Mouse (Mus musculus): ENCODE data around the gene Trim21. TPM values are rescaled to one million over a fixed set of nuclear protein-coding genes. Genes with fewer than 3 reads are reported as not detected.

Gene Trim21
- 1 to 10 TPM; 2.7 to 4.2 TPM for total RNA-seq (2021)

DNA sequence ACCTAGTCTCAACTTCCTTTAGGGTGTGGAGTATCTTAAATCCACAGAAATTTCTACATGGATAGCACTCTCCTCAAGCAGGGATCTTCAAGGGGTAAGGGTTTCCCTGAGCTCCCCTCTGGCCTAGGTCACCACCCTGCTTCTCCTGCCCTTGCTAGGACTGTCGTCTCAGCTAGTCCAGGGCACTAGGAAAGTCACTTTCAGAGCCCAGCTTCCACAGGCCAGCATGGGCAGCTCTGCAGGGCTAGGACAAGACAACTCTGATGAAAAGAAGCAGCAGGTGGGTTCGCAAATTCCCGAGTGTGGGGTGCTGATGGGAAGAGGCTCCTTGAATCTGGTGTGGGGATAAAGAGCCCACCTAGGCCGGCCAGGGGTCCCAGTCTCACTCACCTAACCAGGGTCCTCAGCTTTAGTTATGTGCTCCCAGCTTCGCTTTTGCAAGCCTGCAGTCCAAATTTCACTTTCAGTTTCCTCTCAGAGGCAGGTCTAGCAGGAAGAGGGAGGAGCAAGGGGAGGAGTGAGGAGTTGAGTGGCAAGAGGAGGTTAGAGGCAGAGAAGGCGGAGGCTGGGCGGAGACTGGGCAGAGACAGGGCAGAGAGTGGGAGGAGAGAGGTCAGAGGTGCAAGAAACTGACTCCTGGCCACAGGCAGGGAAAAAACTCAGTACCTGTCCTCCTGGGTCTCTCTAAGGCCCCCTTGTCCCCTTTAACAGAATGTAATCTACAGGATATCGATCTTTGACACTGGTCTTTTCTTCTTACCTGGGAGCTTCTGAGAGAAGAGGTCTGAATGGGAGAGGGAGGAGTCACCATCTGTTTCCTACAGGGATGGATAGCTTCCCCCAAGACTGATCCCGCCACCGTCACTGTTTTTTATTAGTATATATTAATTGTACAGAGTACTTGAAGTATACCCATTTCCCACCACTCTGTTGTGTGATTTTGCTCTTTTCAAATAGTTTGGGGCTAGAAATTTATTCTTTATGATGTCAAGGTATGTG lies at the start of gene Trim21:
TSS of gene Trim21 (minus strand) at position 488 of the 999 bp plus-strand sequence.
- DNase-seq (ENCODE audit: low spot score in 2 of 2), result peak; percentile 20 to 59
- intact Hi-C loops (cut with DNase I), result no loop called here

DNA sequence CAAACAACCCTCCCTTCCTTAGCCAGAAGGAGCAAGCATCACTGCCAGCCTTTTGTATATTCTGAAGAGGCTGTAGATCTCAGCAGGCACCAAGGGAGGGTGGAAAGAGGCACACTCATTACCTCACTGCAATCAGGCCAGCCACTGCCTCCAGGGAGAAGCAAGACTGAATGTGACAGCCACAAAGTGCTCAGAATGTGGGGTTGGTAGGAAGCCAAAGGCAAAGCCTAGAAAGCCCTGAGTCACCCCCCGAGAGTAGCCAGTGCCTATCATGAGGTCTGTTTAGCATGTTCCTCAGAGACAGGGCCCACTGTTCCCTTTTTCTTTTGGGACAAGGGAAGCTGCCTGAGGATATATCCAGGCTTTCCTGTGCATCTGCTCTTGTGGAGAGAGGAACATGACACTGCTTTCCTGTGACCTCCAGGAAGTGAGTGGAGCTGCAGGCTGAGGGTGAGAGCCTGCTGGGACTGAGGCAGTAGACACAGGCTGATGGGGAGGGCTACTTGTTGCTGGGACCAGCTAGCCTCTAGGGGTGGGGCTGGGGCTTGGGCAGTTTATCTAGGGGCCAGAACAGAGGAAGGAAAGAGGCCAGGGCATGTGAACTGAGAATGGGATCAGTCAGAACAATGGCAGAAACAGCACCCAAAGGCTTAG lies 32.2 kb upstream of the Trim21 start, which contains the start of gene Olfr552:
TSS of gene Olfr552 (plus strand) at position 393 of the 654 bp plus-strand sequence.
- intact Hi-C loops (cut with DNase I), result no loop called here

DNA sequence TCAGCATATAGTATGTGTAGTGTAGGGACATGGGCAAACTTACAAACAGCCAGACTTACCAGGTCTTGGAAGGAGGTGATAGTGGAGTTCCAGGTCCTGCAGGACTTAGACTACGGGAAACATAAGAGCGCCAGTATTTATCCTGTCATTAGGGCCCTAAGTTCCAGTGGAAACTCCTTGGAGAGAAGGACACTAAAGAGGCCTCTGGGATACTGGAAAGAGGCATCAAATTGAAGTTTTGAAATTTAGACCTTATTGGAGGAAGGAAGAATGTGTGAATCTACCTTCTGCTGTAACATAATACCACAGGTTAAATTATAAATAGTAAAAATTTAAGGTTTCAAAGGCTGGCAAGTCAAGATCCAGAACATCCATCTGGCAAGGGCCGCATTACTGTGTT lies 26.5 kb upstream of the Trim21 start, which contains the start of gene Olfr551:
TSS of gene Olfr551 (minus strand) at position 101 of the 400 bp plus-strand sequence.
- DNase-seq (ENCODE audit: low spot score in 2 of 2), result no peak
- intact Hi-C loops (cut with DNase I), result no loop called here

More for the DNA sequence above, 32.2 kb upstream of the Trim21 start, which contains the start of gene Olfr552:
- DNase-seq (ENCODE audit: low spot score in 2 of 2), result no peak

- no peak for DNase-seq (ENCODE audit: low spot score in 2 of 2)
Observed at GRCm38 (mm10) chr7:102575998-102576397, 10.7 kb upstream of the Trim21 start.

DNA sequence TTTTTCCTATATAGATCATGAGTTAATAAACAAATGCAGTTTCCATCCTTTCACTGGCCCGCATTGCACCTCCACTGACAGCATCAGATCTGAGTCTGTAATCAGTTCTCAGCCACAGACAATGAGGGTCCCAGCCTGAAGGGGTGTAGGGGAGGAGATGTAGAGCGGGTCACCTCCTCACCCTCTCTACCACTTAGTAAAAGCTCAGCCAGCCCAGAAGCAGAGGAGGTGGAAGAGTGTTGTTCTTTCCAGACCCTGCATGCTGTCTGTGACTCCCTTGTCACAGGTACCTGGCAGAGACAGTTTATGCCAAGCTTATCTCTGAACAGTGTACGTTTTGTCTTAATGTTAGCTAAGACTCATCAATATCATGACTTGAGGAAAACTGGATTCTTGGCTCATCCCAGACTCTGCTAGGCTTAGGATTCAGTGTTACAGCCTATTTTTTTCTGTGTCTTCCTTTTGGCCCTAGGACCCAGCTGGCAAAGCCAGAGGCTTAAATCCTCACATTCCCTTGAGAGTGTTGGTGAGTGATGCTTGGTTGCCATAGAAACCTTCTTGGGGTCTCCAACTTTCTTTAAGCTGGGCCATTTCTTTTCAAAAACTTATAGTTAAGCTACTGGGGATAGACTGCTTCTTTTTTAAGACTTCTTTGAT lies 8.0 kb upstream of the Trim21 start:
- DNase-seq (ENCODE audit: low spot score in 2 of 2), result no peak
- intact Hi-C loops (cut with DNase I), result no loop called here

More at GRCm38 (mm10) chr7:102575998-102576397, 10.7 kb upstream of the Trim21 start:
- intact Hi-C loops (cut with DNase I), result no loop called here

DNA sequence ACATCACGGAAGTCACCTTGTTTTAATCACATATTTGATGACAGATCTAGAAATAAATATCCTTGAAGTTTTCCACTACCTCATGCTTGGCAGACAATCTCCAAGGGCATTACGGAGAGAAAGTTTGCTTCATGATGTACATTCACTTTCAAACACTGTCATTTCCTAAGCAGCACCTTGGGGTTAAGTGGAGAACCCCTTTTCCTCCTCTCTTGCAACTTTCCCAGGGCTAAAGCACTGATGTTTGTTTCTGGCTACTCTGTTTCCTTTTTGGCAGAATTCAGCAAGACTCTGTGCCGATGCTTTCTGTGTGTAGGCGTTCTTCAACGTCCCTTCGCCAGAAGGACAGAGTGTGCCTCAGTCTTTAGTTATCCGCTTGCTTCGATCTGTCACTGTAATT lies 5.9 kb upstream of the Trim21 start, which contains the start of gene Olfr550:
TSS of gene Olfr550 (plus strand) at position 301 of the 400 bp plus-strand sequence.
- peak in 1 of 2 experiments; percentile 12 for DNase-seq (ENCODE audit: low spot score in 2 of 2)

GRCm38 (mm10) chr7:102566219-102566618 lies 933 bp upstream of the Trim21 start:
- intact Hi-C loops (cut with DNase I), result no loop called here
- no peak for DNase-seq (ENCODE audit: low spot score in 2 of 2)

More for the DNA sequence above, 5.9 kb upstream of the Trim21 start, which contains the start of gene Olfr550:
- intact Hi-C loops (cut with DNase I), result no loop called here

DNA sequence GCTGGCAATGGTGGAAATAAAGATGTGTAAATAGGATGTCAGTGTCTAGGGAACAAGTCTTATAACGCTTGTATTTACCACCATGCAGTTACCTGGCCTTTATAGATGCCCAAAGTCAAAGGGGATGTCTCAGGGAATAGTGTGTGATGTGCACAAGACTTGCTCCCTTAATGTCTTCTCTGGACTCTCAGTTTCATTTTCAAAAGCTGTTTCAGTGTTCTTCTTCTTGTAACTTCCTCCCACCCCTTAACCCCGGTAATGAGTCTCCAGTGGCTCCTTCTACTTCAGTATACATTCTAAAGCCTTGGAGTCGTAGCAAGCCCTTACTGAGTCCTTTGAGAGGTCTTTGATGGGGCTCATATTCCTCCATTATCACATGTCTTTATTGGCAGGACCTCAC lies 12.0 kb downstream of the Trim21 start:
- intact Hi-C loops (cut with DNase I), result no loop called here
- no peak for DNase-seq (ENCODE audit: low spot score in 2 of 2)

GRCm38 (mm10) chr7:102549570-102549969 lies 15.7 kb downstream of the Trim21 start, which contains the start of gene Olfr549:
TSS of gene Olfr549 (plus strand) at chr7:102549870.
- DNase-seq (ENCODE audit: low spot score in 2 of 2), result no peak
- intact Hi-C loops (cut with DNase I), result no loop called here

DNA sequence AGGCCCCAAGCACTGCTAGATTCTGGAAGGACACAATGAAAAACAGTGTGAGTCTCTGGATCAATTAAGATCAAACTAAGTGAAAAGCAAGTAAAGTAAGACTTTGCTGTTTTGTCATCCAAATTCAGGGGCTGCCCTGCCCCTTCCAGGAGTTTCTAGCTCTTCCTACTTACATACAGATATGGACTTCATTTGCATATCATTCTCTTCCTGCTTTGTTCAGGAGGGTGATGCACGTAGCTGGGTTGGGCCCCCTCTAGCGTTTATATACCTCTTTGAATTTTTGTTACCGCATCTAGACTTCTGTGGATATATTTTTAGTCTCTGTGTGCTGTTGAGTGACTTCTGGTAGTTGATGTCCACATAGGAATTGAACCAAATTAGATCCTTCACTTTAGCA lies 24.0 kb downstream of the Trim21 start:
- DNase-seq (ENCODE audit: low spot score in 2 of 2), result no peak
- intact Hi-C loops (cut with DNase I), result no loop called here

GRCm38 (mm10) chr7:102540596-102540995 lies 24.7 kb downstream of the Trim21 start, which contains the start of gene Olfr548-ps1:
TSS of gene Olfr548-ps1 (plus strand) at chr7:102540896.
- no peak for DNase-seq (ENCODE audit: low spot score in 2 of 2)
- intact Hi-C loops (cut with DNase I), result no loop called here

DNA sequence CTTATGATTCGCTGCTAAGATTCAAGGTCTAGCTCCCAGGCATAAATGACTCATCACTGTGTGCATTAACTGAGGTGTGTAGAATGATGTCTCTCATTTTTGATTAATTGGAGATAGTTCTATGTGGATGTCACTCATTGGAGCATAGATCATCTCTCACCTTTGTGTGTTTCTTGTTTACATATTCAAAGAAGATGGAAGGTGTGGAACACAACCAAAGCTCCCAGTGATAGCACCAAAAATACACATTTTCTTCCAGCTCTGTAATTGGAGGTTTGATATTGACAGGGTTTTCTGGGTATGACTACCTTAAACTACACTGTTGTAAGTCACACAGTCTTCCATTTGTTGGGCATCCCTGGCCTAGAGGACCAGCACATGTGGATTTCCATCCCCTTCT lies 30.8 kb downstream of the Trim21 start, which contains the start of gene Olfr547:
TSS of gene Olfr547 (plus strand) at position 301 of the 400 bp plus-strand sequence.
- DNase-seq (ENCODE audit: low spot score in 2 of 2), result no peak
- intact Hi-C loops (cut with DNase I), result no loop called here

DNA sequence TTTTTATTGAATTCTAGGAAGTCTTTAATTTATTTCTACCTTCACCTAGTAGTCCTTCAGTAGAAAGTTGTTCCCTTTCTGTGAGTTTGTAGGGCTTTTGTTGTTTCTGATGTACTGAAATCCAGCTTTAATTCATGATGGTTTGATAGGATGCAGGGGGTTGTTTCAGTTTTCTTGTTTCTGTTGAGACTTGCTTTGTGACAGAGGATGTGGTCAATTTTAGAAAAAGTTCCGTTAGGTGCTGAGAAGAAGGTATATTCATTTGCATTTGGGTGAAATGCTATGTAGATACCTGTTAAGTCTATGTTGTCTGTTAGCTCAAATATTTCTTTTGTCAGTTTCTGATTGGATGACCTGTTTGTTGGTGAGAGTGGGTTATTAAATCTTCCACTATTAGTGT lies 36.2 kb downstream of the Trim21 start:
- no peak for DNase-seq (ENCODE audit: low spot score in 2 of 2)
- intact Hi-C loops (cut with DNase I), result no loop called here

DNA sequence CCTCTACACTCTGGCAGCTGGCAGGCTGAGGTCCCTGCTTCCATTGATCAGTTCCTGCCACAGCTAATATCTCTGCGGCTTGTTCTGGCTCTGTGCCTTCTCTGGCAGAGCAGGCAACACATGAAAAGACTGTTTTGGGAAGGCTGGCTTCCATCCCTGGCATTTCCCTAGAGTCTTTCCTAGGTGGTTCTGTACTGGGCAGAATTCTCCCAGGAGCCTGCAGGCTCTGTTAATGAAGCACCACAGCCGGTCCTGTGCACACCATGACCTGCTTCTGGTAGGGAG lies 48.3 kb downstream of the Trim21 start:
- peak in 1 of 2 experiments; percentile 17 for DNase-seq (ENCODE audit: low spot score in 2 of 2)
- intact Hi-C loops (cut with DNase I), result loop anchor here (10.0 kb wide), 1 partner anchor 1288 kb away; no protein-coding TSS in a partner anchor

DNA sequence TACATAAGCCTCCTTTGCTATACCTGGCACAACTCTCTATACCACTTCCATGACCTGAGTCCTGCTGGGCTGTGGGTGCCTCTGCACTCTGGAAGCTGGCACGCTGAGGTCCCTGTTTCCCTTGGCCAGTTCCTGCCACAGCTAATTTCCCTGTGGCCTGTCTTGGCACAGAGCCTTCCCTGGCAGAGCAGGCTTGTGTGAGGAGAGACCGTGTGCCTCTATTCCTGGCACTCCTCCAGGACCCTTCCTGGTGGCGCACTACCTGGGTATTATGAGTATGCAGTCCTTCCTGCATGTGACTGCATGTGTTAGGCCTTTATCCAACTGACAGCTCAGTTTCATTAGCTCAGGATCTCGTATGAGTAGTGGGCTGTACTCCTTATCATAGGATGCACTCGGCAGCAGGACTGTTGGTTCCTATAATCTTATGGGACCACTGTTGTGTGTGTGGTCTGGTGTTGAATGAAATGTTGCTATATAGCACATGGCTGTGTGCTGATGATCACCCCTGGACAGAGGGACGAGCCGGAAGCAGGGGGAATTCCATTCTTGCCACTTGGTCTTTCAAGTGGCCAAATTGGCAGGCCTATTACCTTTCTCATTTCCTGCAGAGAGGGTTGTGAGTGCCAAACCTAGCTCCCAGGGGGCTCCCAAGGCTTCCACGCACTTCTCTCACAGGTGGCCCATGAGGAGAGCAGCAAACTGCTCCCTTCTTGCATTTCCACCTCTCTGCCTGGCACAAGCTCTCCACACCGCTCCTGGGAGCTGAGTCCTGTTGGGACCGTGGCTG lies 48.8 kb downstream of the Trim21 start:
- intact Hi-C loops (cut with DNase I), result loop anchor here (10.0 kb wide), 1 partner anchor 1288 kb away; no protein-coding TSS in a partner anchor
- no peak for DNase-seq (ENCODE audit: low spot score in 2 of 2)

- intact Hi-C loops (cut with DNase I), result loop anchor here (10.0 kb wide), 1 partner anchor 1291 kb away; no protein-coding TSS in a partner anchor
- no peak for DNase-seq (ENCODE audit: low spot score in 2 of 2)
Observed at GRCm38 (mm10) chr7:102514144-102514543, 51.1 kb downstream of the Trim21 start.

DNA sequence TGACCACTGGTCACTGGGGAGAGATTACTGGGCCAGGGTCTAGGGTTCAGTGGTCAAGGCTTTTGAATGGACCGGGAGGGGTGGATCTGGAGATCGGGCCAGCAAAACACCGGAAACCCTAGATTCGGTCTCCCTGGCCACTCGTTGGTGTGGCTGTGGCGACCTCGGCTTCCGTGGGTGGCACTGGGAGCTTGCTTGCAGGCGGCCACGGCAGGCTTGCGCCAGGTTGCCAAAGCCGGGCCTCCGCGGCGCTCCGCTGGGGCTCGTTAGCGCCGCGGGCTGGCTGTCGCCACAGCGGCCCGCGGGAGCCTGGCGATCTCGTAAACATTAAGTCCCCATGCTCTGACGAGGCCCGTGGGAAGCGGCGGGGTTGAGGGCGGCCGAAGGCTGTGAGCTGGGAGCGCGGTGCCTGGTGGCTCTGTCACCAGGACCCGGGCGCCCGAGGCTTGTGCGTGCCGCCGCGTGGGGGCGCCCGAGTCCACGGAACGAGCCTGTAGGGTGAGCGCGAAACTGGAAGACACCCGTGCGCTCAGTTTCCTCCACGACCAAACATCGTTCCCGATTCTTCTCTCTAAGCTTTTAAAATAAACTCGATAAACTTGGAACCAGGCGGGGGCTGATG lies 52.4 kb downstream of the Trim21 start:
- DNase-seq (ENCODE audit: low spot score in 2 of 2), result peak; percentile 82 to 91
- intact Hi-C loops (cut with DNase I), result loop anchor here (1.0 to 10.0 kb wide), 3 partner anchors 124 to 1292 kb away; no protein-coding TSS in a partner anchor

DNA sequence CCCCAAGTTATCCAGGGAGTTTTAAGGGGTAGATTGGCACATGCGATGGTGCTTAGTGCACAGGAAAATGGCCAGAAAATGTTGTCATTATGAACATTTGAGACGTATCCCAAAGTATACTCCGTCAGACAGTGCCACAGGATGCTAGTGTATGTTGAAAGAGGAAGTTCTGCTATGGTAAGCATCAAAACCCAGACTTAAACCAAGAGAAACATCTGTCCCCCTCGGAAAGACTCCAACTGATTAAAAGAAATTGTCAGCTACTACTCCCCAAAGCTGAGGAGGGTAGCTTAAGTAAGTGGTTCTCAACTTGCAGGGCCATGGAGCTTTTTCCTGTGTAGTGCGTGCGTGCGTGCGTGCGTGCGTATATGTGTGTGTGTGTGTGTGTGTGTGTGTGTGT lies 53.4 kb downstream of the Trim21 start:
- intact Hi-C loops (cut with DNase I), result loop anchor here (2.0 to 10.0 kb wide), 2 partner anchors 407 to 1293 kb away; no protein-coding TSS in a partner anchor
- no peak for DNase-seq (ENCODE audit: low spot score in 2 of 2)

All from left cerebral cortex, postnatal 25 days (tissue).